Mouse (Mus musculus): ENCODE data around the gene Zfp445.
"Not testable (repeated sequence)": the region's sequence is repeated elsewhere in the genome, so short reads cannot be mapped to it uniquely, and the experiment has no call there.

Zfp445 gene

GRCm38 (mm10) chr9:122865697-122866166 lies at the start of gene Zfp445:
TSS of gene Zfp445 (minus strand) at chr9:122866006.
- DNase-seq, result peak; percentile 86

- DNase-seq, result peak; percentile 85
Measured at GRCm38 (mm10) chr9:122902717-122903535, 37.1 kb upstream of the Zfp445 start.

- DNase-seq, result no peak
Measured at GRCm38 (mm10) chr9:122901047-122901446, 35.2 kb upstream of the Zfp445 start.

- peak; percentile 75 for DNase-seq
Measured at GRCm38 (mm10) chr9:122886372-122887179, 20.8 kb upstream of the Zfp445 start.

- DNase-seq, result no peak
Measured at GRCm38 (mm10) chr9:122885385-122885784, 19.6 kb upstream of the Zfp445 start, which contains the start of gene Zkscan7. TSS of gene Zkscan7 (plus strand) at chr9:122885685.

GRCm38 (mm10) chr9:122875145-122875544 lies 9.3 kb upstream of the Zfp445 start:
- no peak for DNase-seq

GRCm38 (mm10) chr9:122874653-122875052 lies 8.8 kb upstream of the Zfp445 start:
- DNase-seq, result no peak

- DNase-seq, result no peak
Measured at GRCm38 (mm10) chr9:122872595-122872994, 6.8 kb upstream of the Zfp445 start.

- no peak for DNase-seq
Measured at GRCm38 (mm10) chr9:122866192-122866591, 386 bp upstream of the Zfp445 start.

- no peak for DNase-seq
Measured at GRCm38 (mm10) chr9:122864848-122865247, 958 bp downstream of the Zfp445 start.

GRCm38 (mm10) chr9:122863731-122864130 lies 2.1 kb downstream of the Zfp445 start:
- DNase-seq, result no peak

GRCm38 (mm10) chr9:122860752-122861151 lies 5.1 kb downstream of the Zfp445 start:
- DNase-seq, result no peak

- DNase-seq, result no peak
Measured at GRCm38 (mm10) chr9:122856716-122857115, 9.1 kb downstream of the Zfp445 start.

- DNase-seq, result no peak
Measured at GRCm38 (mm10) chr9:122855617-122856016, 10.2 kb downstream of the Zfp445 start.

GRCm38 (mm10) chr9:122855141-122855540 lies 10.7 kb downstream of the Zfp445 start:
- DNase-seq, result not testable (repeated sequence)

GRCm38 (mm10) chr9:122854526-122854925 lies 11.3 kb downstream of the Zfp445 start:
- DNase-seq, result no peak

GRCm38 (mm10) chr9:122847811-122848311 lies 17.9 kb downstream of the Zfp445 start:
- not testable (repeated sequence) for DNase-seq

GRCm38 (mm10) chr9:122846156-122846555 lies 19.6 kb downstream of the Zfp445 start:
- peak; percentile 23 for DNase-seq

GRCm38 (mm10) chr9:122845621-122846020 lies 20.2 kb downstream of the Zfp445 start:
- no peak for DNase-seq

GRCm38 (mm10) chr9:122843760-122844159 lies 22.0 kb downstream of the Zfp445 start, which contains the start of gene Gm35549:
TSS of gene Gm35549 (minus strand) at chr9:122844035.
- no peak for DNase-seq

GRCm38 (mm10) chr9:122837680-122838079 lies 28.1 kb downstream of the Zfp445 start:
- peak; percentile 78 for DNase-seq

GRCm38 (mm10) chr9:122837216-122837615 lies 28.6 kb downstream of the Zfp445 start:
- no peak for DNase-seq

GRCm38 (mm10) chr9:122836790-122837189 lies 29.0 kb downstream of the Zfp445 start:
- peak; percentile 52 for DNase-seq

All from lung, postnatal 10 days (tissue).